Mouse (Mus musculus) forebrain, embryonic 13.5 days (tissue): ENCODE results near the gene Ppp2r1b. TPM values are rescaled to one million over a fixed set of nuclear protein-coding genes. Genes with fewer than 3 reads are reported as not detected.

ENCODE experiments used
- ATAC-seq: fragments of 200-750 bp; cut with Nextera tagmentation; 2 replicates; pipeline ENCODE4 v1.8.0; 2017
- H3K27ac ChIP-seq: fragments of 300-500 bp; sonication (generic); 2 replicates; pipeline ENCODE4 v1.5.1; 2015; ENCODE audit warnings: inconsistent platforms, mild to moderate bottlenecking, moderate library complexity
- H3K27me3 ChIP-seq: fragments of 300-500 bp; sonication (generic); 2 replicates; pipeline ENCODE4 v1.6.1; 2015; ENCODE audit warnings: mild to moderate bottlenecking, inconsistent platforms
- H3K36me3 ChIP-seq: fragments of 300-500 bp; sonication (generic); 2 replicates; pipeline ENCODE4 v1.6.1; 2015; ENCODE audit warnings: mild to moderate bottlenecking, inconsistent platforms; ENCODE audit not compliant: poor library complexity, severe bottlenecking
- H3K4me1 ChIP-seq: fragments of 300-500 bp; sonication (generic); 2 replicates; pipeline ENCODE4 v1.6.1; 2015; ENCODE audit warnings: inconsistent platforms
- H3K4me2 ChIP-seq: fragments of 300-500 bp; sonication (generic); 2 replicates; pipeline ENCODE4 v1.6.1; 2015; ENCODE audit warnings: inconsistent platforms, mild to moderate bottlenecking, moderate library complexity
- H3K4me3 ChIP-seq: fragments of 300-500 bp; sonication (generic); 2 replicates; pipeline ENCODE4 v1.5.1; 2015; ENCODE audit warnings: mild to moderate bottlenecking, inconsistent platforms
- H3K9ac ChIP-seq: fragments of 300-500 bp; sonication (generic); 2 replicates; pipeline ENCODE4 v1.6.1; 2015; ENCODE audit warnings: mild to moderate bottlenecking, inconsistent platforms
- H3K9me3 ChIP-seq: fragments of 300-500 bp; sonication (generic); replicated peaks from 2 replicates; pipeline ENCODE4 v1.6.1; 2016; ENCODE audit warnings: inconsistent platforms
- WGBS: fragments of 180-500 bp; shearing (Covaris S2); methylation state at CpG from one replicate; pipeline ENCODE4 v1.1.7; 2015; 5-methylcytosine and 5-hydroxymethylcytosine counted together
- polyA plus RNA-seq: library from polyadenylated mRNA; unstranded; fragments of >200 nt; fragmentation: Nextera tagmentation; extraction: Ambion mirVana; gene quantifications from 2 replicates; pipeline ENCODE4 v1.2.1, GENCODE M21; 2015

Ppp2r1b gene
- polyA plus RNA-seq, 1 experiment from 2014 or later: 89.7 TPM

DNA sequence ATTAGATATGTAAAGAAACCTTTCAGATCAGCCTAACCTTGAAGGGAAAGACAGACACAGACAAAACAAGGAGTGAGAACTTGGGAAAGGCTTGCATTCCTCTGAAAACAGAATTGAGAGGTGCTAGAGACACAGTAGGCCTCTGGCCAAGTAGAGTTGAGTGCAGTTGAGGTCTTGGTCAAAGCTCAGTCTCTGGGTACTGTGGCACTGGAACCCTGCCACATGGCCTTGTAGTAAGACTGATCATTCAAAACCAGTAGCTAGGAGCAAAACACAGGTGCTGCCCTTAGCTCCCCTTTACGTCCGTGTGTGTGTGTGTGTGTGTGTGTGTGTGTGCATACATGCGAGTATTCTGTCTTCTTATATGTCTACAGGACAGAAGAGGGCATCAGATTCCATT, 31.2 kb downstream of the Ppp2r1b start:
- H3K9ac ChIP-seq: no peak overlapping the region
- H3K4me3 ChIP-seq: no peak overlapping the region
- no peak for ATAC-seq
- no peaks in the 10 kb centered on the region for H3K27me3 ChIP-seq
- H3K9me3 ChIP-seq: no peaks in the 10 kb centered on the region
- no peak overlapping the region for H3K4me2 ChIP-seq
- H3K36me3 ChIP-seq: peaks cover 87% of the 10 kb centered on the region
- 90% methylated on average over 3 of the region's 3 CpGs for WGBS
- no peaks in the 10 kb centered on the region for H3K4me1 ChIP-seq
- H3K27ac ChIP-seq: no peak overlapping the region

- Histone ChIP-seq H3K36me3 (peaks cover 95% of the 10 kb centered on the region), H3K4me1 (no peaks in the 10 kb centered on the region), H3K9ac (no peak overlapping the region), H3K27ac (no peak overlapping the region), H3K4me3 (no peak overlapping the region), H3K4me2 (no peak overlapping the region), H3K27me3 (no peaks in the 10 kb centered on the region), H3K9me3 (no peaks in the 10 kb centered on the region)
- WGBS: 87% methylated on average over 3 of the region's 3 CpGs
- no peak for ATAC-seq
Observed at GRCm38 (mm10) chr9:50877431-50877830, 32.3 kb downstream of the Ppp2r1b start.

DNA sequence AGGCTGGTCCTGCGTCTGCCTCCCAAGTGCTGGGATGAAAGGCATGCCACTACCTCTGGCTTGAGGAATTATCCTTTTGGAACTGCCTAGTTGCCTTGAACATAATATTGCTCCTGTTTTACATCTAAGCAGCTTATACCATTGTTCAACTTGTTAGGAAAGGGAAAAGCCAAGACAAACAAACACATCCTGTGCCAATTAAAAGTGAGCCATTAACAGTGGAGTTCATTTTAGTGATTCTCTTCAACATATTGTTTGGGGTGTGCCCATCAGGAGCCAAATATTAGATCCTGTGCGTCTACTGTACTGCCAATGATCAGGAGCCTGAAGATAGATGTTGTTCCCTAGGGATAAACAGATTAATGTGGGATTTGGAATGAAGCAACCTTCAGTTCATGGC, 37.1 kb downstream of the Ppp2r1b start:
- H3K9me3 ChIP-seq: no peaks in the 10 kb centered on the region
- no peak overlapping the region for H3K27ac ChIP-seq
- no peak for ATAC-seq
- no peak overlapping the region for H3K4me3 ChIP-seq
- H3K9ac ChIP-seq: no peak overlapping the region
- H3K27me3 ChIP-seq: no peaks in the 10 kb centered on the region
- peaks cover 77% of the 10 kb centered on the region for H3K36me3 ChIP-seq
- 81% methylated on average over 2 of the region's 2 CpGs for WGBS
- H3K4me2 ChIP-seq: no peak overlapping the region
- H3K4me1 ChIP-seq: peaks cover 13% of the 10 kb centered on the region

GRCm38 (mm10) chr9:50884093-50884492, 39.0 kb downstream of the Ppp2r1b start:
- no peak overlapping the region for H3K4me2 ChIP-seq
- no peak for ATAC-seq
- WGBS: 74% methylated on average over 8 of the region's 8 CpGs
- H3K27ac ChIP-seq: no peak overlapping the region
- no peak overlapping the region for H3K9ac ChIP-seq
- no peaks in the 10 kb centered on the region for H3K9me3 ChIP-seq
- no peaks in the 10 kb centered on the region for H3K27me3 ChIP-seq
- H3K4me3 ChIP-seq: no peak overlapping the region
- peaks cover 58% of the 10 kb centered on the region for H3K36me3 ChIP-seq
- peaks cover 16% of the 10 kb centered on the region for H3K4me1 ChIP-seq

GRCm38 (mm10) chr9:50884741-50885599, 39.9 kb downstream of the Ppp2r1b start:
- peaks cover 49% of the 10 kb centered on the region for H3K36me3 ChIP-seq
- H3K27ac ChIP-seq: no peak overlapping the region
- H3K4me1 ChIP-seq: peaks cover 16% of the 10 kb centered on the region
- H3K9me3 ChIP-seq: no peaks in the 10 kb centered on the region
- ATAC-seq: 0 out of 2 replicates have a peak, but pooled peaks have one; percentile 37
- no peak overlapping the region for H3K4me2 ChIP-seq
- no peak overlapping the region for H3K9ac ChIP-seq
- no peak overlapping the region for H3K4me3 ChIP-seq
- WGBS: 71% methylated on average over 10 of the region's 10 CpGs
- H3K27me3 ChIP-seq: no peaks in the 10 kb centered on the region

DNA sequence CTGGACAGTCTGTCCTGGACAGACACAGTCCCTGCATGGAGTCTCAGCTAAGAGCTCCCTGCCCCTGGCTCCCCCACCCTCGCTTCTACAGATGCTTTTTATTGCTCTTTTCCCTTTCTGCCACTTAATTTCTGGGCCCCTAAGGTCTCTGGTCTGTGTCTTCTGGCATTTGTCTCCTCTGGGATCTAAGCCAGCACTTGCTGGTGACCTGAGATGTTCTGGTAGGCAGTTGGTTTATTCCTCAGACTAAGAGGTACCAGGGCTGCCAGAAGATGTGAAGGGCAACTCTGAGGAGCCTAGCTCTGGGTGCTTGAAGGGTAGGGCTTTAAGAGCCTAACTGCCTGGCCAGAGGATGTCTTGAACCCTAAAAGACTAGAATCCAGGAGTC, 40.5 kb downstream of the Ppp2r1b start:
- ATAC-seq: no peak
- H3K9me3 ChIP-seq: no peaks in the 10 kb centered on the region
- H3K27ac ChIP-seq: no peak overlapping the region
- no peak overlapping the region for H3K9ac ChIP-seq
- no peak overlapping the region for H3K4me3 ChIP-seq
- H3K36me3 ChIP-seq: peaks cover 44% of the 10 kb centered on the region
- WGBS: 83% methylated on average over 1 of the region's 1 CpGs
- H3K27me3 ChIP-seq: no peaks in the 10 kb centered on the region
- no peak overlapping the region for H3K4me2 ChIP-seq
- peaks cover 16% of the 10 kb centered on the region for H3K4me1 ChIP-seq

DNA sequence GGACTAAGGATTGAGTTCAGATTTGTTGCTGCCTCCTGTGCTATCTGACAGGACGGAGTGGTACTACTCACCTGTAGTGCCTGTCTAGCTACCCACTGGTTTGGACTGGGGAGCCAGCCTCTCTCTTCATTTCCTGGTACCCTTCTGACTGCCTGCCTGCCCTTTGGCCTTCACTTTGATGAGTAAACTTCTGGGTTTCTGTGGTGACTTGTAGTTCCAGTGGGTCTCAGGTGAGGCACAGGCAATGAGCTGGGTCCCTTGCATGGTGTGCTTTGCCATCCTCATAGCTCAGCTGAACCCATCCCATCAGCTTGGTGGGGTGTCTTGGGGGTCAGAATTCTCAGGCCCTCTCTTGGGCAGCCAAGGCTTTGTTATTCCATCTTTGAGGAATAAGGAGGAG, 41.8 kb downstream of the Ppp2r1b start:
- Histone ChIP-seq H3K4me1 (peaks cover 16% of the 10 kb centered on the region), H3K36me3 (peaks cover 42% of the 10 kb centered on the region), H3K4me2 (no peak overlapping the region), H3K9ac (no peak overlapping the region), H3K9me3 (no peaks in the 10 kb centered on the region), H3K27me3 (no peaks in the 10 kb centered on the region), H3K4me3 (no peak overlapping the region), H3K27ac (no peak overlapping the region)
- 94% methylated on average over 1 of the region's 1 CpGs for WGBS
- no peak for ATAC-seq

GRCm38 (mm10) chr9:50887351-50887750, 42.2 kb downstream of the Ppp2r1b start:
- WGBS: 38% methylated on average over 4 of the region's 4 CpGs
- no peak overlapping the region for H3K4me3 ChIP-seq
- no peak overlapping the region for H3K4me2 ChIP-seq
- no peaks in the 10 kb centered on the region for H3K9me3 ChIP-seq
- no peaks in the 10 kb centered on the region for H3K27me3 ChIP-seq
- no peak overlapping the region for H3K27ac ChIP-seq
- no peak overlapping the region for H3K9ac ChIP-seq
- ATAC-seq: no peak
- peaks cover 39% of the 10 kb centered on the region for H3K36me3 ChIP-seq
- H3K4me1 ChIP-seq: peaks cover 16% of the 10 kb centered on the region

DNA sequence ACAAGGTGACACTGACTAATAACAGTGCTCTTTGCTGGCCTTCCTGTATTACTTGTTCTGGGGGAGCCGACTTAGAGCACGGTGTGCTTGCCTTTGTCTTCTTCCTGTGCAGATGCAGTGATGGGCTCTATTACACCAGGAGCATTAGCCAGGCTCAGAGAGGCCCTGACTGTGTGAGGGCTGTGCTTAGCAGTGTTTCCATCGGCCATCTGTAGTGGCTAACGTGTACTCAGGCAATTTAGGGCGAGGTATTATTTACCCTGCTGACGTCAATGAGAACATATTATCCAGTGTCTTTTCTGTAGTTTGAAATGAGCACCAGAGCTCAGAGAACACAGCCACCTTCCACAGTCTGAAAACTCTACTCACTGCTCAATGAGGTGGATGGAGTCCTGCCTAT, 44.1 kb downstream of the Ppp2r1b start:
- 65% methylated on average over 6 of the region's 6 CpGs for WGBS
- Histone ChIP-seq H3K36me3 (peaks cover 41% of the 10 kb centered on the region), H3K4me2 (no peak overlapping the region)

DNA sequence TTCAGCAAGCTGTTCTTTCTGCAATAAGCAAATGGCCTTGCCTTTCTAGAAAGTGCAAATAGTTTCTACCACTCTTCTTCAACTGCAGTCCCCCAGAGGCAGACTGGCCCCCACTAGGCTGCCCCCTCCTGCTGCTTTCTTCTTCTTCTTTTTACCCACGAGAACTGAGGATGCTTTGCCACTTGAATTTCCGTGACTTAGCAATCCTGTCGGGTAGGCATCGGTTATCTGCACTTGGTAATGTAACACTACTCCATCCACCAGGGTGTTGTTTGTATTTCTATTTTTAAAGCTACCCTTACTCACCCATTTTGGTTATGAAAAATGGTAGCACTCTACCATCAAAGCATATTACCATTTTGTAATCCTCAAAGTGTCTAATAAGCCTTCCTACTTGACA, 44.9 kb downstream of the Ppp2r1b start:
- H3K36me3 ChIP-seq: peaks cover 43% of the 10 kb centered on the region
- WGBS: 84% methylated on average over 4 of the region's 4 CpGs
- peaks cover 10% of the 10 kb centered on the region for H3K4me1 ChIP-seq
- no peak overlapping the region for H3K4me3 ChIP-seq
- H3K9me3 ChIP-seq: no peaks in the 10 kb centered on the region
- no peaks in the 10 kb centered on the region for H3K27me3 ChIP-seq
- no peak overlapping the region for H3K9ac ChIP-seq
- no peak for ATAC-seq
- H3K4me2 ChIP-seq: no peak overlapping the region
- H3K27ac ChIP-seq: no peak overlapping the region

More for the DNA sequence above, 44.1 kb downstream of the Ppp2r1b start:
- H3K4me1 ChIP-seq: peaks cover 16% of the 10 kb centered on the region
- no peak overlapping the region for H3K27ac ChIP-seq
- no peak for ATAC-seq
- no peaks in the 10 kb centered on the region for H3K27me3 ChIP-seq
- H3K9ac ChIP-seq: no peak overlapping the region
- H3K4me3 ChIP-seq: no peak overlapping the region
- no peaks in the 10 kb centered on the region for H3K9me3 ChIP-seq

GRCm38 (mm10) chr9:50890494-50891090, 45.5 kb downstream of the Ppp2r1b start:
- no peak overlapping the region for H3K4me2 ChIP-seq
- H3K4me3 ChIP-seq: no peak overlapping the region
- WGBS: 90% methylated on average over 3 of the region's 3 CpGs
- H3K27me3 ChIP-seq: no peaks in the 10 kb centered on the region
- H3K27ac ChIP-seq: no peak overlapping the region
- peaks cover 4% of the 10 kb centered on the region; the same call in 1 of the 2 replicates for H3K4me1 ChIP-seq
- H3K36me3 ChIP-seq: peaks cover 44% of the 10 kb centered on the region
- H3K9me3 ChIP-seq: no peaks in the 10 kb centered on the region
- H3K9ac ChIP-seq: no peak overlapping the region
- no peak for ATAC-seq

- H3K4me3 ChIP-seq: no peak overlapping the region
- 86% methylated on average over 4 of the region's 4 CpGs for WGBS
- H3K36me3 ChIP-seq: peaks cover 67% of the 10 kb centered on the region
Observed at GRCm38 (mm10) chr9:50893665-50894064, 48.6 kb downstream of the Ppp2r1b start.

More at GRCm38 (mm10) chr9:50893665-50894064, 48.6 kb downstream of the Ppp2r1b start:
- H3K9me3 ChIP-seq: no peaks in the 10 kb centered on the region
- no peaks in the 10 kb centered on the region for H3K4me1 ChIP-seq
- ATAC-seq: no peak
- H3K9ac ChIP-seq: no peak overlapping the region
- H3K4me2 ChIP-seq: no peak overlapping the region
- H3K27ac ChIP-seq: no peak overlapping the region
- H3K27me3 ChIP-seq: no peaks in the 10 kb centered on the region
